ENCODE assay signal across 8 mouse cellular contexts in the genomic region with DNA sequence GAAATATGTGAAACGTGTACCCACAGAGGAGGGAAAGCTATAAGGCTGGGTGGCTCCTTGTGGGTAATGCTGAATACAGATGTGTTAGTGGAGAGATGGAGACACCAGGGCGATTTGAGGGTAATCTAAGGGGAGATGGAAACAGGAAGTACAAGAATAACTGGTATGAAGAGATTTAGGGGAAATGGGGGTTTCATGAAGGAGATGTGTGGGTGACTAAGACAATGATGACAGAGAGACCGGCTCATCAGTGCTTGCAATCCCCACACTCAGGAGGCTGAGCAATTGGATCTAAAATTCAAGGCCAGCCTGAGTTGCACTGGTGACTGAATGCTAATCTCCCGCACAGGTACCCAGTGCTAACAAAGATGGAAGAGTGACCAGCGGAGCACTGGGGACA. TPM values are rescaled to one million over a fixed set of nuclear protein-coding genes. Genes with fewer than 3 reads are reported as not detected.
A peak's percentile ranks its signal among the peaks of the same experiment; 100 is the strongest.
DNase-seq lines count a peak whose midpoint lies in the region; ATAC-seq lines count a peak whose summit lies in the region.

No protein-coding gene starts in this region.

- no peak for ATAC-seq in kidney, embryonic 16.5 days (ENCODE audit: low FRiP score, low TSS enrichment)
- no peak for ATAC-seq in embryonic facial prominence, embryonic 15.5 days (ENCODE audit: insufficient number of reproducible peaks, low FRiP score, low TSS enrichment, low read depth)

- H3K4me3 ChIP-seq in kidney, embryonic 16.5 days (ENCODE audit: low read length): peak overlapping the region; percentile 66
- H3K4me3 ChIP-seq in embryonic facial prominence, embryonic 15.5 days (replicated peaks): peak overlapping the region; percentile 77
- H3K4me3 ChIP-seq in limb, embryonic 10.5 days: peak overlapping the region; percentile 85

- H3K27me3 ChIP-seq in kidney, embryonic 16.5 days (ENCODE audit: insufficient read depth, low read length): no peaks in the 10 kb centered on the region
- H3K27me3 ChIP-seq in embryonic facial prominence, embryonic 15.5 days: no peaks in the 10 kb centered on the region
- no peaks in the 10 kb centered on the region for H3K27me3 ChIP-seq in limb, embryonic 10.5 days (ENCODE audit: low read depth, poor library complexity, severe bottlenecking)

- no peak for DNase-seq in kidney, postnatal 10 days
- no peak for DNase-seq in limb, embryonic 10.5 days (ENCODE audit: low spot score)
- DNase-seq in naive thymus-derived CD4-positive, alpha-beta T cell, adult 2 months (ENCODE audit: low read depth): peak; percentile 32
- no peak for DNase-seq in urinary bladder, postnatal 10 days (ENCODE audit: low spot score)
- no peak for DNase-seq in testis, postnatal 14 days (ENCODE audit: low spot score)
- no peak for DNase-seq in lung, postnatal 36 days

- H3K9ac ChIP-seq in kidney, embryonic 16.5 days (replicated peaks; ENCODE audit: low read length): peak overlapping the region; percentile 78
- H3K9ac ChIP-seq in embryonic facial prominence, embryonic 15.5 days: no peak overlapping the region; the same call in 1 of the 2 replicates

- H3K27ac ChIP-seq in kidney, embryonic 16.5 days (ENCODE audit: low read length): 0 out of 2 replicates have a peak overlapping the region, but pooled peaks have one; percentile 28
- 0 out of 2 replicates have a peak overlapping the region, but pooled peaks have one; percentile 63 for H3K27ac ChIP-seq in embryonic facial prominence, embryonic 15.5 days (replicated peaks)
- no peak overlapping the region for H3K27ac ChIP-seq in limb, embryonic 10.5 days

- H3K9me3 ChIP-seq in kidney, embryonic 16.5 days (ENCODE audit: low read length): no peaks in the 10 kb centered on the region
- H3K9me3 ChIP-seq in embryonic facial prominence, embryonic 15.5 days (replicated peaks): no peaks in the 10 kb centered on the region
- no peaks in the 10 kb centered on the region for H3K9me3 ChIP-seq in limb, embryonic 10.5 days (replicated peaks)

- peak overlapping the region; percentile 83 for H3K4me2 ChIP-seq in kidney, embryonic 16.5 days (replicated peaks; ENCODE audit: low read depth, low read length)
- H3K4me2 ChIP-seq in embryonic facial prominence, embryonic 15.5 days (replicated peaks): peak overlapping the region; percentile 75

- peaks cover 15% of the 10 kb centered on the region for H3K4me1 ChIP-seq in kidney, embryonic 16.5 days (ENCODE audit: insufficient read depth, low read length)
- peaks cover 19% of the 10 kb centered on the region for H3K4me1 ChIP-seq in embryonic facial prominence, embryonic 15.5 days
- H3K4me1 ChIP-seq in limb, embryonic 10.5 days: peaks cover 14% of the 10 kb centered on the region

- H3K36me3 ChIP-seq in kidney, embryonic 16.5 days (ENCODE audit: insufficient read depth, low read length): peaks cover 7% of the 10 kb centered on the region
- H3K36me3 ChIP-seq in embryonic facial prominence, embryonic 15.5 days: peaks cover 10% of the 10 kb centered on the region
- peaks cover 16% of the 10 kb centered on the region for H3K36me3 ChIP-seq in limb, embryonic 10.5 days

- WGBS in kidney, embryonic 16.5 days: 50% methylated on average over 5 of the region's 5 CpGs
- 48% methylated on average over 5 of the region's 5 CpGs for WGBS in embryonic facial prominence, embryonic 15.5 days
- WGBS in limb, embryonic 10.5 days: 60% methylated on average over 5 of the region's 5 CpGs

RNA-seq across cellular contexts. Expression of a gene that starts 0.9 kb away (rescaled TPM):
- polyA plus RNA-seq in kidney, embryonic 16.5 days (2015; fragmentation: Nextera tagmentation; extraction: Ambion mirVana): 121 and 122 TPM in 2 replicates
- 121 and 122 TPM in 2 replicates for polyA plus RNA-seq in embryonic facial prominence, embryonic 15.5 days (2015; fragmentation: Nextera tagmentation; extraction: Ambion mirVana)
- 31.6 and 49.5 TPM in 2 replicates for polyA plus RNA-seq in limb, embryonic 10.5 days (2016; fragmentation: Nextera tagmentation; extraction: Ambion mirVana)

RNA-seq across cellular contexts. Expression of a gene that starts 1.0 kb away (rescaled TPM):
- 25.1 and 30.4 TPM in 2 replicates for polyA plus RNA-seq in kidney, embryonic 16.5 days (2015; fragmentation: Nextera tagmentation; extraction: Ambion mirVana)
- polyA plus RNA-seq in embryonic facial prominence, embryonic 15.5 days (2015; fragmentation: Nextera tagmentation; extraction: Ambion mirVana): 36.4 and 38.0 TPM in 2 replicates
- polyA plus RNA-seq in limb, embryonic 10.5 days (2016; fragmentation: Nextera tagmentation; extraction: Ambion mirVana): 40.8 and 41.2 TPM in 2 replicates

RNA-seq across cellular contexts. Expression of a gene that starts 29.0 kb away (rescaled TPM):
- polyA plus RNA-seq in kidney, embryonic 16.5 days (2015; fragmentation: Nextera tagmentation; extraction: Ambion mirVana): 0.70 and 0.73 TPM in 2 replicates
- 0.77 and 1.1 TPM in 2 replicates for polyA plus RNA-seq in embryonic facial prominence, embryonic 15.5 days (2015; fragmentation: Nextera tagmentation; extraction: Ambion mirVana)
- polyA plus RNA-seq in limb, embryonic 10.5 days (2016; fragmentation: Nextera tagmentation; extraction: Ambion mirVana): 0.54 and 0.79 TPM in 2 replicates

RNA-seq across cellular contexts. Expression of a gene that starts 39.3 kb away (rescaled TPM):
- 110 and 112 TPM in 2 replicates for polyA plus RNA-seq in kidney, embryonic 16.5 days (2015; fragmentation: Nextera tagmentation; extraction: Ambion mirVana)
- polyA plus RNA-seq in embryonic facial prominence, embryonic 15.5 days (2015; fragmentation: Nextera tagmentation; extraction: Ambion mirVana): 114 and 117 TPM in 2 replicates
- 91.3 and 95.0 TPM in 2 replicates for polyA plus RNA-seq in limb, embryonic 10.5 days (2016; fragmentation: Nextera tagmentation; extraction: Ambion mirVana)

RNA-seq across cellular contexts. Expression of a gene that starts 52.9 kb away (rescaled TPM):
- polyA plus RNA-seq in kidney, embryonic 16.5 days (2015; fragmentation: Nextera tagmentation; extraction: Ambion mirVana): 4.9 and 5.1 TPM in 2 replicates
- 5.1 and 6.7 TPM in 2 replicates for polyA plus RNA-seq in embryonic facial prominence, embryonic 15.5 days (2015; fragmentation: Nextera tagmentation; extraction: Ambion mirVana)
- polyA plus RNA-seq in limb, embryonic 10.5 days (2016; fragmentation: Nextera tagmentation; extraction: Ambion mirVana): 3.5 and 4.3 TPM in 2 replicates
